Mouse (Mus musculus): ENCODE measurements around the gene Usp17le.
"Not testable (repeated sequence)": the region's sequence is repeated elsewhere in the genome, so short reads cannot be mapped to it uniquely, and the experiment has no call there.

Gene Usp17le

DNA sequence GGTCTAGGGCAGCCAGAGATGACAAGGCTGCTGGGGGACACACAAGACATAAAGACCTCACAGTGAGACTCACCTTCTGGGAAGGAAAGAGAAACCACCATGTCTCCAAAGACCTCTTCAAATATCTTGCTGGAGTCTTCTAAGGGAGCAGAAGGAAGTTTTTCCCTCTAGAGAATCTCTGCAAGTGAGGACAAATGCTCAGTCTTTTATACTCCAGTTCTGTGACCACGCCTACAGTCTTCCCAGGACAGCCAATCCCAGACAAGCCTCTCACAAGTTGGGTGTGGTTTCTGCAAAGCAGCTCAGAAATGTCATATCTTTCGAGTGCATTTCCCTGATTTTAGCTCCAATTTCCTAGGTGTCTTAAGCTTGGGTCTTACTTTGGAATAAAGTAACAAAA is at the start of gene Usp17le:
Gene Usp17le, minus strand, starts transcription at position 101 of the 400 bp plus-strand sequence.
- not testable (repeated sequence) for DNase-seq

DNA sequence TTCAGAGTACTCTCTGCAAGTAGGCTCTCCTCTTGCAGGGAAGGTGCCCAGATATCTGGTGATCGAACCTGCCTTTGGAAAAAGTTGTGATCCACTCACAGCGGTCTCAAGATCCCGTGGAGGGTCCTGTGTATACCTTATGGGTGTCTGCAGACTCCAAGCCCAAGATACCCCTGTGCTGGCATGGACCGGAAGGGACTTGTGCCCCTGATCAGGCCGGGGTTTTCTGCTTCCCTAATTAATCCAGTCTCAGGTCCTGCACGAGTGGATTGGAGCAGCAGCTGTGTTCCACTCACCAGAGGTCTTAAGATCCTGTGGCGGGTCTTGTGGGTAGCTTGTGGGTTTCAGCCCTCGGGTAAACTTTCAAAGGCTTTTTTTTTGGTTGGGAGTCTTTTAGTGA is 33.1 kb upstream of the Usp17le start:
- not testable (repeated sequence) for DNase-seq

DNA sequence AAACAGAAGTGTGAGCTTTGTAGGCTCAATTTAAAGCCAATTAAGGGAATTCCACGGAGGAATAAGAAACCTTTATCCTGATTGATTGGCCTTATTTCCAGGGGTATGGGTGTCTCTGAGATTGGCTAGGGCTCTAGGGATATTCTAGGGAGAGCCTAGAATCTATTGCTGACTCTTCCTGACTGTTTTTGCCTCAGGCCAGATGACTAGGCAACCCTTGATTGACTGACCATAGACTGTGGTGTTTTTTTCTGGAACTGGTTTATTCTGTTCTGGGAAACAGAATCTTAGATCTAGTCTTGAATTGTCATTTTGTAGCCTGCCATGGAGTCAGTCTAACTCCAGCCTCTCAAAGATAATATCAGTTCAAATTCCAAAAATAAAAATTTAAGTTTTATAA is 13.5 kb upstream of the Usp17le start:
- no peak for DNase-seq
